Mouse (Mus musculus): ENCODE results near the gene Dlg2. TPM values are rescaled to one million over a fixed set of nuclear protein-coding genes. Genes with fewer than 3 reads are reported as not detected.

Dlg2 gene
- total and polyA plus RNA-seq, 2 experiments from 2014 or later = 26.3 to 169 TPM

- Histone ChIP-seq H3K9ac (no peak overlapping the region), H3K9me3 (ENCODE audit: low read length) (no peaks in the 10 kb centered on the region), H3K4me3 (ENCODE audit: low read depth, low read length) (no peak overlapping the region), H3K27me3 (ENCODE audit: insufficient read depth, low read length) (no peaks in the 10 kb centered on the region), H3K4me1 (ENCODE audit: insufficient read depth) (no peaks in the 10 kb centered on the region), H3K4me2 (ENCODE audit: low read depth) (no peak overlapping the region), H3K36me3 (ENCODE audit: insufficient read depth) (no peaks in the 10 kb centered on the region), H3K27ac (ENCODE audit: low read depth, low read length) (no peak overlapping the region)
- DNase-seq (no peak), ATAC-seq (no peak)
- 70% methylated on average over 2 of the region's 2 CpGs for WGBS
- TF ChIP-seq CTCF (IDR thresholded peaks at IDR 0.05; ENCODE audit: low read depth) = no peak
Measured at GRCm38 (mm10) chr7:91010655-91011054, 534.2 kb downstream of the Dlg2 start.

DNA sequence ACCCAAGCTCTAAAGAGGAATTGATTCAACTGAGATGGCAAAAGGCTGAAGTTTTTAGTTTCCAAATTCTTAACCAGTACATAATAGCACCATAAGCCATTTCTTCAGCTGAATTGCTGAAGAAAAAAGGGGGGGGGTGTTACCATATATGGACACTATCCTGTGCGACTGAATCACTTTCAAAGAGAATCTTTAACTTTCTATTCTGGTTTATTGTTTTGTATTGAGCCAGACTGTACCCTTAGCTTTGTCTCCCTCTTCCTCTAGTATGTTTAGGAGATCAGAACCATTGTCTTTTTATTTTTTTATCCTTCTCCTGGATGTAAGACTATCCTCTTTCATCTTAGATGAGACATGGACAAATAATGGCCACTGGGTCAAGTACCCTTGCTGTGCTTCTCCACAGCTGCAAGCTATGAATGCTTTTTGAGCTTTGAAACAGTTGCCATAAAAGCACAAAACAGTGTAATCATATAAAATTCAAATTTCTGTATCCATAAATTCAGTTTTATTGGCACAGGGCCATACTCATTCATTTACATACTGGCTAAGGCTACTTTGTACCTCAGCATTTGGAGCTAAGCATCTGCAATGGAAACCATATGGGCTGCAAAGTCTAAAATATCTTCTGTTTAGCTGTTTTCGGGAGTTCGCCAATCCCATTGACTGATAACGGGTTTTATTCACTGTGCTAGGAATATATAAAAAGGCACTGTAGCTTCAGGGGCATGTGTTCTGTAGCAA lies 568.7 kb downstream of the Dlg2 start:
- Histone ChIP-seq H3K9me3 (ENCODE audit: low read length) (no peaks in the 10 kb centered on the region), H3K27ac (ENCODE audit: low read depth, low read length) (peak overlapping the region; percentile 64), H3K27me3 (ENCODE audit: insufficient read depth, low read length) (no peaks in the 10 kb centered on the region), H3K4me3 (ENCODE audit: low read depth, low read length) (no peak overlapping the region), H3K36me3 (ENCODE audit: insufficient read depth) (no peaks in the 10 kb centered on the region), H3K9ac (no peak overlapping the region), H3K4me1 (ENCODE audit: insufficient read depth) (peaks cover 8% of the 10 kb centered on the region; the same call in 1 of the 2 replicates), H3K4me2 (ENCODE audit: low read depth) (no peak overlapping the region)
- no peak for TF ChIP-seq CTCF (IDR thresholded peaks at IDR 0.05; ENCODE audit: low read depth)
- WGBS = 52% methylated on average over 4 of the region's 4 CpGs
- ATAC-seq (peak; percentile 92), DNase-seq (peak; percentile 81)

GRCm38 (mm10) chr7:91045742-91046098 lies 569.2 kb downstream of the Dlg2 start:
- Histone ChIP-seq H3K4me2 (ENCODE audit: low read depth) (no peak overlapping the region), H3K27me3 (ENCODE audit: insufficient read depth, low read length) (no peaks in the 10 kb centered on the region), H3K9me3 (ENCODE audit: low read length) (no peaks in the 10 kb centered on the region), H3K9ac (no peak overlapping the region), H3K27ac (ENCODE audit: low read depth, low read length) (peak overlapping the region; percentile 64), H3K36me3 (ENCODE audit: insufficient read depth) (no peaks in the 10 kb centered on the region), H3K4me1 (ENCODE audit: insufficient read depth) (peaks cover 8% of the 10 kb centered on the region; the same call in 1 of the 2 replicates), H3K4me3 (ENCODE audit: low read depth, low read length) (no peak overlapping the region)
- WGBS = 80% methylated on average over 1 of the region's 1 CpGs
- no peak for DNase-seq
- peak; percentile 67 for ATAC-seq
- TF ChIP-seq CTCF (IDR thresholded peaks at IDR 0.05; ENCODE audit: low read depth) = no peak

- DNase-seq = peak; percentile 46
Measured at GRCm38 (mm10) chr7:91063297-91064040, 587.0 kb downstream of the Dlg2 start.

DNA sequence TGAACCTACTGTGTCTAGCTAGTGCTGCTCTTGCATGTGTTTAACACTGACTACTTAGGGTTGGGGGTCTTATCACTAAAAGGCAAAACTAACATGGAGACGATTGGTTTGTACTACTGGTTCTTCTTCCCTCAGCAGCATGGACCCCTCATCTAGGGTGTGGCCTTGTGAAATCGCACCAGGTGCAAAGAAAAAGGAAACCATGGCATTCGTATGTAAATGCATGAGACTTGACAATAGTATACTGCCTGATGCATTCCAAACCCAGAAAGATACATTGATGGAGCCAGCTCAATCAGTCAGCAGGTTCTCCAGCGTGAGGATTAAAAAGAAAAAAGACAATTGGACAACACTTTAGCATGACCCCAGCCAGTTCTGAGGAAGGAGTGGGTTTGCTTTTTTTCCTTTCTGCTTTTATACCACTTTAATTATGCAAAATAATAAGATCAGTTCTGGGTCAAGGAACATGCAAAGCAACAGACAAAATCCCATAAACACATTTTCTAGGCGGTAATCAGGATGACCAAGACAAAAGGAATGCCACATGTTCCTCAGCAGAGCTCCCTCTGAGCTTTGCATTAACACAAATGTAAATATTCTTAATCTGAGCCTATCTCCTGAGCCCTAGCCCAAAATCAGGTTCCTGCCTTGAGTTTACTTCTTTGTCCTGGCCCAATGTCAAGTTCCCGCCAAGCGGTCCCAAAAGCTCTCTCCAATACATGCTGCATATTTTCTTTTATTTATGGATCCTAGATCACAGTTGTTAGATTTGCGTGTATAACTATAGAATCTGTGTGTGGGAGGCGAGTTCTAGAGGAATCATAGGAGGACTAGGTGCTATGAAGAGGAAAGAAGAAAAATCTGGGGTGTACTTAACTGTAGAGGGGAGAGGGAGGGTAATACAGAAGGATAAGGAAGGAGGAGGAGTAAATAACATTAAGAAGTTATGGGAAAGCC lies 595.6 kb downstream of the Dlg2 start:
- Histone ChIP-seq H3K4me1 (ENCODE audit: insufficient read depth) (no peaks in the 10 kb centered on the region), H3K36me3 (ENCODE audit: insufficient read depth) (no peaks in the 10 kb centered on the region), H3K4me2 (ENCODE audit: low read depth) (no peak overlapping the region), H3K27me3 (ENCODE audit: insufficient read depth, low read length) (no peaks in the 10 kb centered on the region), H3K9me3 (ENCODE audit: low read length) (no peaks in the 10 kb centered on the region), H3K4me3 (ENCODE audit: low read depth, low read length) (no peak overlapping the region), H3K9ac (no peak overlapping the region), H3K27ac (ENCODE audit: low read depth, low read length) (no peak overlapping the region)
- DNase-seq = no peak
- TF ChIP-seq CTCF (IDR thresholded peaks at IDR 0.05; ENCODE audit: low read depth) = no peak
- 56% methylated on average over 9 of the region's 9 CpGs for WGBS
- ATAC-seq = no peak

More at GRCm38 (mm10) chr7:91063297-91064040, 587.0 kb downstream of the Dlg2 start:
- Histone ChIP-seq H3K27ac (ENCODE audit: low read depth, low read length) (peak overlapping the region; percentile 79), H3K4me2 (ENCODE audit: low read depth) (peak overlapping the region; percentile 31; the same call in 1 of the 2 replicates), H3K36me3 (ENCODE audit: insufficient read depth) (no peaks in the 10 kb centered on the region), H3K4me3 (ENCODE audit: low read depth, low read length) (no peak overlapping the region), H3K4me1 (ENCODE audit: insufficient read depth) (peaks cover 8% of the 10 kb centered on the region; the same call in 1 of the 2 replicates), H3K9me3 (ENCODE audit: low read length) (no peaks in the 10 kb centered on the region), H3K27me3 (ENCODE audit: insufficient read depth, low read length) (no peaks in the 10 kb centered on the region), H3K9ac (no peak overlapping the region)
- ATAC-seq = peak; percentile 93
- no peak for TF ChIP-seq CTCF (IDR thresholded peaks at IDR 0.05; ENCODE audit: low read depth)
- 42% methylated on average over 12 of the region's 12 CpGs for WGBS

DNA sequence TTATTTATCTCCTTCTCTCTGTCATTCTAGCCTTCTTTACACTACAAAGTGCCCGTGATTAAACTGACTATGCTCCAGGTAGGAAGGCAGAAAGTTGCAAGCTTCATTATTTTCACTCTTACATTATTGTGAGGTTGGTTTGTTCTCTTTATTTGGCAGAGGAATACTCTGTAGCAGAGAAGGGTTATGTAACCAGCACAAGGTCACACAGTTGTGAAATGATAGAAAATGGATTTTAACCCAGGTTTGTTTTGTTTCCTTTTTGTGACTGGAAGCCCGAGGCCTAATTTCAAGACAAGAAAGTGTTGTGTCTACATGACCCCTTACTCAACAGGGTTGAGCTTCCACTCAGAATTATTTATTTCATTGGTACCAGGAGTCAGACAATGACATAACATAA lies 609.6 kb downstream of the Dlg2 start:
- H3K4me1 ChIP-seq (ENCODE audit: insufficient read depth) = peaks cover 19% of the 10 kb centered on the region; the same call in 1 of the 2 replicates

More for the DNA sequence above, 609.6 kb downstream of the Dlg2 start:
- no peak for DNase-seq
- ATAC-seq = no peak
- 73% methylated on average over 2 of the region's 2 CpGs for WGBS
- Histone ChIP-seq H3K36me3 (ENCODE audit: insufficient read depth) (no peaks in the 10 kb centered on the region), H3K9me3 (ENCODE audit: low read length) (no peaks in the 10 kb centered on the region), H3K27ac (ENCODE audit: low read depth, low read length) (no peak overlapping the region), H3K4me3 (ENCODE audit: low read depth, low read length) (no peak overlapping the region), H3K9ac (no peak overlapping the region), H3K4me2 (ENCODE audit: low read depth) (no peak overlapping the region), H3K27me3 (ENCODE audit: insufficient read depth, low read length) (no peaks in the 10 kb centered on the region)
- no peak for TF ChIP-seq CTCF (IDR thresholded peaks at IDR 0.05; ENCODE audit: low read depth)
